Mouse (Mus musculus): Measurements from ENCODE around the gene Nav1. TPM values are rescaled to one million over a fixed set of nuclear protein-coding genes. Genes with fewer than 3 reads are reported as not detected.
"Not testable (repeated sequence)": the region's sequence is repeated elsewhere in the genome, so short reads cannot be mapped to it uniquely, and the experiment has no call there.

Gene Nav1
- polyA plus RNA-seq, 1 experiment from 2014 or later = 13.3 TPM

DNA sequence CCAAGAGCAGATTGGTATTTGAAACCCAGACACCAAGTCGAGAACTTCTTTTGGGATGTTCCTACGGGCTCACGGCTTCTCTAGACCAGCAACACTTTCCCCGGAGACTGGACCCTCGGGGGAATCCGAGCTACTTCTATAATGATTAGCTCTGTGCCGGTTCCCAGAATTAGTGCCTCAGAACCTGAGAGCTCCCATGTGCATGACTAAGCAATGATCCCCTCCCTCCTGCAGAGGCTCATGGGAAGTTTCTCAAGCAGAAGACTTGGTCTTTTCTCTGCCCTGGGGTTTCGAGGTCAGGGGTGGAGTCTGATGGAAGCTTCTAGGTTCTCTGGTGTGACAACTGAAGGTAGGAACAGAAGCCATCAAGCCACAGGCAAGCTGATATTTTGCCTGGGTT is 105.0 kb downstream of the Nav1 start:
- Histone ChIP-seq H3K27ac (ENCODE audit: low read depth, low read length) (no peak overlapping the region), H3K4me3 (ENCODE audit: low read depth, low read length) (no peak overlapping the region), H3K9me3 (ENCODE audit: control insufficient read depth, low read length) (no peaks in the 10 kb centered on the region), H3K9ac (ENCODE audit: low read length) (no peak overlapping the region), H3K36me3 (ENCODE audit: control insufficient read depth, insufficient read depth, low read length) (no peaks in the 10 kb centered on the region), H3K4me2 (no peak overlapping the region), H3K27me3 (ENCODE audit: control insufficient read depth, insufficient read depth, low read length) (no peaks in the 10 kb centered on the region), H3K4me1 (ENCODE audit: control insufficient read depth, insufficient read depth, low read length) (peaks cover 20% of the 10 kb centered on the region)
- 49% methylated on average over 8 of the region's 8 CpGs for WGBS
- no peak for DNase-seq (ENCODE audit: low spot score, missing footprints)
- no peak for ATAC-seq (ENCODE audit: low FRiP score)

GRCm38 (mm10) chr1:135498455-135499358 is 108.4 kb downstream of the Nav1 start:
- peaks cover 20% of the 10 kb centered on the region for H3K4me1 ChIP-seq (ENCODE audit: control insufficient read depth, insufficient read depth, low read length)
- no peaks in the 10 kb centered on the region for H3K27me3 ChIP-seq (ENCODE audit: control insufficient read depth, insufficient read depth, low read length)
- peak; percentile 94 for DNase-seq (ENCODE audit: low spot score, missing footprints)
- no peaks in the 10 kb centered on the region for H3K36me3 ChIP-seq (ENCODE audit: control insufficient read depth, insufficient read depth, low read length)
- H3K4me3 ChIP-seq (ENCODE audit: low read depth, low read length) = no peak overlapping the region
- no peaks in the 10 kb centered on the region for H3K9me3 ChIP-seq (ENCODE audit: control insufficient read depth, low read length)
- WGBS = 22% methylated on average over 20 of the region's 20 CpGs
- H3K4me2 ChIP-seq = no peak overlapping the region
- no peak overlapping the region for H3K9ac ChIP-seq (ENCODE audit: low read length)
- H3K27ac ChIP-seq (ENCODE audit: low read depth, low read length) = no peak overlapping the region
- ATAC-seq (ENCODE audit: low FRiP score) = peak; percentile 78

DNA sequence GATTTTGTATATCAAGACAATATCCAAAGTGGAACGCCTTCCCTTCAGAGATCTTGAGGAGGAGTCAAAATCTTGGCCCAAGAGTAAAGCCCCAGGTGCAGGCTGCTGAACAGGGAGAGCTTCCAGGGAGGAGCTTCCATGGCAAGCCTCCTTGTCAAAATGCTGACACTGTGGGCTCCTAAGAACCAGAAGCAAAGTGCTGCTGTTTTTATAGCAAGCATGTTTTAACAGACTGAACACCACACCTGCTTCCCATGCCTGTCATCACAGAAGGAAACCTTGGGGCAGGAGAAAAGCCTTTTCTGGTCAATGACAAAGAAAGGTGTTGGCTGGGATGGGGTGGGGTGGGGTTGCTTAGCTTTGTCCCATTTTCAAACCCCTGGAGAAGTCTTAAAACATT is 112.0 kb downstream of the Nav1 start:
- no peak for DNase-seq (ENCODE audit: low spot score, missing footprints)
- Histone ChIP-seq H3K4me2 (no peak overlapping the region), H3K36me3 (ENCODE audit: control insufficient read depth, insufficient read depth, low read length) (no peaks in the 10 kb centered on the region), H3K9me3 (ENCODE audit: control insufficient read depth, low read length) (no peaks in the 10 kb centered on the region), H3K4me3 (ENCODE audit: low read depth, low read length) (no peak overlapping the region), H3K27ac (ENCODE audit: low read depth, low read length) (no peak overlapping the region), H3K9ac (ENCODE audit: low read length) (no peak overlapping the region), H3K27me3 (ENCODE audit: control insufficient read depth, insufficient read depth, low read length) (no peaks in the 10 kb centered on the region), H3K4me1 (ENCODE audit: control insufficient read depth, insufficient read depth, low read length) (peaks cover 17% of the 10 kb centered on the region)
- WGBS = 94% methylated on average over 1 of the region's 1 CpGs
- ATAC-seq (ENCODE audit: low FRiP score) = no peak

GRCm38 (mm10) chr1:135493862-135494261 is 113.2 kb downstream of the Nav1 start:
- ATAC-seq (ENCODE audit: low FRiP score) (no peak), DNase-seq (ENCODE audit: low spot score, missing footprints) (no peak)
- H3K27me3 ChIP-seq (ENCODE audit: control insufficient read depth, insufficient read depth, low read length) = no peaks in the 10 kb centered on the region
- no peaks in the 10 kb centered on the region for H3K9me3 ChIP-seq (ENCODE audit: control insufficient read depth, low read length)
- H3K9ac ChIP-seq (ENCODE audit: low read length) = no peak overlapping the region
- 82% methylated on average over 6 of the region's 6 CpGs for WGBS
- H3K4me3 ChIP-seq (ENCODE audit: low read depth, low read length) = no peak overlapping the region
- H3K4me1 ChIP-seq (ENCODE audit: control insufficient read depth, insufficient read depth, low read length) = peaks cover 9% of the 10 kb centered on the region
- no peak overlapping the region for H3K4me2 ChIP-seq
- no peaks in the 10 kb centered on the region for H3K36me3 ChIP-seq (ENCODE audit: control insufficient read depth, insufficient read depth, low read length)
- H3K27ac ChIP-seq (ENCODE audit: low read depth, low read length) = no peak overlapping the region

DNA sequence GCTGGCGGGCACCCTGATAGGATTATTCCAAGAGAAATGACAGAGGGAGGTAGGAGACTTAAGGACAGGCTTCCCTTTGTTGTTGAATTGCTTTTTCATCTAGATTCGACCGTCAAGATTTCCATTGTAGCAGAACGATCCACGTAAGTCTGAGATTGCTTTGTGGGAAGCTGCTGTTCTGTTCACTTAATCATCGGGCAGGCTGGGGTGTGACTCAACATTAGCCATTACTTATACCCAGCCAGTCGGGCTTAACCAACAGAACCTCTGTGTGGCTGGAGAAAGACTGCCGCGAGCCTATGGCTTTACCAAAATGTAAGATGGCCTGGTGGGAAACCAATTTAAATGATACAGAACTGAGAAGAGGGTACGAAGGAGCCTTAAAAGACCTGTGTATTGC is 114.7 kb downstream of the Nav1 start:
- ATAC-seq (ENCODE audit: low FRiP score) (no peak), DNase-seq (ENCODE audit: low spot score, missing footprints) (peak; percentile 76)
- WGBS = 35% methylated on average over 10 of the region's 10 CpGs
- Histone ChIP-seq H3K36me3 (ENCODE audit: control insufficient read depth, insufficient read depth, low read length) (no peaks in the 10 kb centered on the region), H3K27ac (ENCODE audit: low read depth, low read length) (no peak overlapping the region), H3K27me3 (ENCODE audit: control insufficient read depth, insufficient read depth, low read length) (no peaks in the 10 kb centered on the region), H3K9me3 (ENCODE audit: control insufficient read depth, low read length) (no peaks in the 10 kb centered on the region), H3K4me1 (ENCODE audit: control insufficient read depth, insufficient read depth, low read length) (no peaks in the 10 kb centered on the region), H3K9ac (ENCODE audit: low read length) (no peak overlapping the region), H3K4me3 (ENCODE audit: low read depth, low read length) (no peak overlapping the region), H3K4me2 (no peak overlapping the region)

DNA sequence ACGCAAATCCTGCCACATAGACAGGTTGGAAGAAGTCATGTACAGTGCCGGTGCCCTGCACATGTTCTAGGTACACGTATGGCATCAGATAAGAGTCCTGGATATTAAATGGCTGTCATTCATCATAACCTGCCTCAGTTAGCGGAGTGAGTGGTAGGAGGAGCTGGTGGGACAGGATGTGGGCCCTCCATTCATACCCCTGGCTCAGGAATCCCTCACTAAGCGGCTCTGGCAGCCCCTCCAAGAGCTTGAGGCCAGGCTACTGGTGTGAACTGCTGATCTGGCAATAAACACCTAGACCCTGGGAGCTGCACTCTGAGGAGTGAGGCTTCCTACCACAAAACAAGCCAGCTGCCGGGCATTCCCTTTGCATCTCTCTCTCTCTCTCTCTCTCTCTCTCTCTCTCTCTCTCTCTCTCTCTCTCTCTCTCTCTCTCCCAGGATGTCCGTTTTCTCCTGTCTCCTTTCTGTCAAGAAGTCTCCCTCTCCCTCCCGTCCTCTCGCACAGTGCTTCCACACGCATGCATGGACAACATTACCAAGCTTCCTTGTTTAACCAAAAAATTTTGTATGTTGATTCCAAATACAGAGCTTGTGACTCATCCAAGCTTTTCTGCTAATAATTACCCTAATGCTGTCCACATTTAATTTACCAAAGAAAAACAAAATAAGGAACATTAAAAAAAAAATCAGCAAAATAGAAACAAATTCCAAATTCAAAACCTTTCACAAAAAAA is 116.0 kb downstream of the Nav1 start:
- Histone ChIP-seq H3K9ac (ENCODE audit: low read length) (no peak overlapping the region), H3K4me2 (no peak overlapping the region), H3K36me3 (ENCODE audit: control insufficient read depth, insufficient read depth, low read length) (no peaks in the 10 kb centered on the region), H3K4me3 (ENCODE audit: low read depth, low read length) (no peak overlapping the region), H3K4me1 (ENCODE audit: control insufficient read depth, insufficient read depth, low read length) (no peaks in the 10 kb centered on the region), H3K9me3 (ENCODE audit: control insufficient read depth, low read length) (no peaks in the 10 kb centered on the region), H3K27ac (ENCODE audit: low read depth, low read length) (no peak overlapping the region), H3K27me3 (ENCODE audit: control insufficient read depth, insufficient read depth, low read length) (no peaks in the 10 kb centered on the region)
- peak; percentile 83 for DNase-seq (ENCODE audit: low spot score, missing footprints)
- ATAC-seq (ENCODE audit: low FRiP score) = no peak
- 72% methylated on average over 10 of the region's 10 CpGs for whole genome bisulfite sequencing

DNA sequence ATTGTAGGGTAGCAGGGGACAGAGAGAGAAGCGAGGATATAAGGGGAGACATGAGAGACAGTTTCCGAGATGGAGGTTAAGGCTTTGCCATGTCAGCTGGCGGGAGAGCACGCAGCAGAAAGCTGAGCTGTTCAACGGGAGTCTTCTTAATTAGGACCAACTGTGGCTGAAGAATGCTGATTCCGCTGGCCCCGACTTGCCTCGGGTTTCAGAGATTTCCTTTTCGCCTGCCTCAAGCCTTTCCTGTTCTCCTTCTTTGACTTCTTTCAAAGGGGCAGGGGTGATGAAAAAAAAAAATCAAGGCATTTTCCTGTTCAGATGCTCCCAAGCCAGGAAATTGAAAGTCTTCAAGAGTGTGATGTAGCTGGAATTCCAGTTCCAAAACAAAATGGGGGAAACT is 118.2 kb downstream of the Nav1 start:
- Histone ChIP-seq H3K36me3 (ENCODE audit: control insufficient read depth, insufficient read depth, low read length) (no peaks in the 10 kb centered on the region), H3K4me1 (ENCODE audit: control insufficient read depth, insufficient read depth, low read length) (no peaks in the 10 kb centered on the region), H3K27ac (ENCODE audit: low read depth, low read length) (no peak overlapping the region), H3K4me2 (no peak overlapping the region), H3K27me3 (ENCODE audit: control insufficient read depth, insufficient read depth, low read length) (no peaks in the 10 kb centered on the region), H3K9me3 (ENCODE audit: control insufficient read depth, low read length) (no peaks in the 10 kb centered on the region), H3K9ac (ENCODE audit: low read length) (no peak overlapping the region), H3K4me3 (ENCODE audit: low read depth, low read length) (no peak overlapping the region)
- peak; percentile 79 for DNase-seq (ENCODE audit: low spot score, missing footprints)
- no peak for ATAC-seq (ENCODE audit: low FRiP score)
- WGBS = 71% methylated on average over 9 of the region's 9 CpGs

DNA sequence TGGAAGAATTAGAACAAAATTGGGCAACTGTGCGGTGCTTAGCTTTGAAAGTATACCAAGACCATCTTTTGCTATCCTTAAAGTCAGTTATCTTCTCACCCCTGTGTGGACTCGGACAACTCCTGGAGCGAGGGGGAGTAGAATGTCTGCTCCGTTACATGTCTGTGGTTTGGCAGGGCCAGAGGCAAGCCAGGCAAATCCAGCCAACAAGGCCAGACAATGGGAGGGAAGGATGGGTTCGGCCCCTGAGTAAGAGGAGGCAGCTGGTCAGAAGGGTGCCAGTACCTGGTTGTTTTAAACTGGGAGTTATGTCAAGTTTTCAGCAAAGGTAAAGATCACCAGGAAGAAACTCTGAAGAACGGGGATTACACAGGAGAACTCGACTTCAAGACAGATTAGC is 121.9 kb downstream of the Nav1 start:
- no peak for ATAC-seq (ENCODE audit: low FRiP score)
- no peak overlapping the region for H3K9ac ChIP-seq (ENCODE audit: low read length)

GRCm38 (mm10) chr1:135484503-135485051 is 122.5 kb downstream of the Nav1 start:
- H3K4me3 ChIP-seq (ENCODE audit: low read depth, low read length); H3K4me2 ChIP-seq; H3K9me3 ChIP-seq (ENCODE audit: control insufficient read depth, low read length); H3K4me1 ChIP-seq (ENCODE audit: control insufficient read depth, insufficient read depth, low read length); H3K36me3 ChIP-seq (ENCODE audit: control insufficient read depth, insufficient read depth, low read length); DNase-seq (ENCODE audit: low spot score, missing footprints); ATAC-seq (ENCODE audit: low FRiP score); H3K27ac ChIP-seq (ENCODE audit: low read depth, low read length); H3K9ac ChIP-seq (ENCODE audit: low read length); H3K27me3 ChIP-seq (ENCODE audit: control insufficient read depth, insufficient read depth, low read length): not testable (repeated sequence)
- 66% methylated on average over 8 of the region's 9 CpGs for WGBS

More for the DNA sequence above, 121.9 kb downstream of the Nav1 start:
- 83% methylated on average over 7 of the region's 7 CpGs for WGBS
- Histone ChIP-seq H3K36me3 (ENCODE audit: control insufficient read depth, insufficient read depth, low read length) (no peaks in the 10 kb centered on the region), H3K9me3 (ENCODE audit: control insufficient read depth, low read length) (no peaks in the 10 kb centered on the region), H3K27ac (ENCODE audit: low read depth, low read length) (no peak overlapping the region), H3K4me1 (ENCODE audit: control insufficient read depth, insufficient read depth, low read length) (no peaks in the 10 kb centered on the region), H3K27me3 (ENCODE audit: control insufficient read depth, insufficient read depth, low read length) (no peaks in the 10 kb centered on the region), H3K4me2 (no peak overlapping the region), H3K4me3 (ENCODE audit: low read depth, low read length) (no peak overlapping the region)
- no peak for DNase-seq (ENCODE audit: low spot score, missing footprints)

All from midbrain, embryonic 11.5 days (tissue).